Mouse (Mus musculus) heart, adult 2 months (tissue): Measurements from ENCODE around the gene Dnase2b. TPM values are rescaled to one million over a fixed set of nuclear protein-coding genes. Genes with fewer than 3 reads are reported as not detected.

Source experiments
- DNase-seq, 2 experiments: peaks; one replicate each; pipeline ENCODE4 v3.0.0; 2021
- H3K27ac ChIP-seq: fragments of 200-600 bp; 2 replicates; pipeline ENCODE4 v1.8.1; 2022
- H3K27me3 ChIP-seq: fragments of 200-500 bp; 2 replicates; pipeline ENCODE4 v1.6.1; 2012; ENCODE audit warnings: mild to moderate bottlenecking, low read length, inconsistent platforms, mixed read lengths; ENCODE audit not compliant: control insufficient read depth, insufficient read depth
- H3K36me3 ChIP-seq: fragments of 200-500 bp; 2 replicates; pipeline ENCODE4 v1.6.1; 2012; ENCODE audit warnings: low read length, inconsistent platforms; ENCODE audit not compliant: control insufficient read depth, insufficient read depth
- H3K4me1 ChIP-seq: fragments of 200-500 bp; 2 replicates; pipeline ENCODE4 v1.6.1; 2011; ENCODE audit warnings: low read length; ENCODE audit not compliant: control insufficient read depth, insufficient read depth
- H3K4me3 ChIP-seq: fragments of 200-600 bp; 2 replicates; pipeline ENCODE4 v1.8.1; 2022
- H3K79me2 ChIP-seq: fragments of 200-500 bp; replicated peaks from 2 replicates; pipeline ENCODE4 v1.6.1; 2012; ENCODE audit warnings: mild to moderate bottlenecking, inconsistent platforms, low read length, moderate library complexity, mixed read lengths; ENCODE audit not compliant: control insufficient read depth, insufficient read depth
- H3K9ac ChIP-seq: fragments of 200-500 bp; 2 replicates; pipeline ENCODE4 v1.6.1; 2012; ENCODE audit warnings: low read depth, mild to moderate bottlenecking, control low read depth, inconsistent platforms, low read length, mixed read lengths
- CTCF ChIP-seq: fragments of 200-600 bp; IDR thresholded peaks from 2 replicates; pipeline ENCODE4 v1.8.1; 2022; ENCODE audit warnings: antibody characterized with exemption, mild to moderate bottlenecking, moderate library complexity
- EP300 ChIP-seq: fragments of 200-500 bp; IDR thresholded peaks from 2 replicates; pipeline ENCODE4 v1.6.1; 2011; ENCODE audit warnings: low read depth, low read length, control low read depth; ENCODE audit not compliant: insufficient read depth
- POLR2A ChIP-seq: fragments of 200-500 bp; IDR thresholded peaks from 2 replicates; pipeline ENCODE4 v1.6.1; 2011; ENCODE audit warnings: mild to moderate bottlenecking, low read depth, low read length, control low read depth; ENCODE audit not compliant: insufficient read depth
- WGBS: fragments of 180-500 bp; shearing (Covaris S2); methylation state at CpG from one replicate; pipeline ENCODE4 v1.1.7; 2018; 5-methylcytosine and 5-hydroxymethylcytosine counted together
- intact Hi-C: fragments of 180-260 bp; cut with DNase I; formaldehyde crosslinking; loops from one replicate; pipeline ENCODE4 v1.15.1; 2025
- polyA plus RNA-seq: library from polyadenylated mRNA; depleted of rRNA; stranded (reverse); fragments of >200 nt; gene quantifications from 2 replicates; pipeline ENCODE4 v1.2.3, GENCODE M21; 2012
- total RNA-seq, 2 experiments: library from RNA; stranded (reverse); gene quantifications; 2 replicates each; pipeline ENCODE4 v1.2.3; 2021

The Dnase2b gene
- total and polyA plus RNA-seq, 3 experiments = not detected

GRCm38 (mm10) chr3:146598411-146598810 lies 17.0 kb downstream of the Dnase2b start:
- WGBS = 78% methylated on average over 6 of the region's 6 CpGs
- no peaks in the 10 kb centered on the region for H3K79me2 ChIP-seq
- TF ChIP-seq EP300 (no peak), POLR2A (no peak), CTCF (no peak)
- H3K27ac ChIP-seq = no peak overlapping the region
- H3K4me3 ChIP-seq = no peak overlapping the region
- intact Hi-C loops = no loop called here
- H3K36me3 ChIP-seq = no peaks in the 10 kb centered on the region
- H3K4me1 ChIP-seq = no peaks in the 10 kb centered on the region
- no peak for DNase-seq
- no peaks in the 10 kb centered on the region for H3K27me3 ChIP-seq
- H3K9ac ChIP-seq = no peak overlapping the region

GRCm38 (mm10) chr3:146596864-146597263 lies 18.5 kb downstream of the Dnase2b start:
- 91% methylated on average over 7 of the region's 7 CpGs for WGBS
- H3K36me3 ChIP-seq = no peaks in the 10 kb centered on the region
- intact Hi-C loops = no loop called here
- H3K79me2 ChIP-seq = no peaks in the 10 kb centered on the region
- no peaks in the 10 kb centered on the region for H3K4me1 ChIP-seq
- no peak overlapping the region for H3K9ac ChIP-seq
- no peak overlapping the region for H3K27ac ChIP-seq
- TF ChIP-seq CTCF (no peak), EP300 (no peak), POLR2A (no peak)
- no peak overlapping the region for H3K4me3 ChIP-seq
- DNase-seq = no peak
- H3K27me3 ChIP-seq = no peaks in the 10 kb centered on the region

GRCm38 (mm10) chr3:146596387-146596786 lies 19.0 kb downstream of the Dnase2b start:
- Histone ChIP-seq H3K4me3 (no peak overlapping the region), H3K27ac (no peak overlapping the region), H3K4me1 (no peaks in the 10 kb centered on the region), H3K9ac (no peak overlapping the region), H3K27me3 (no peaks in the 10 kb centered on the region), H3K36me3 (no peaks in the 10 kb centered on the region), H3K79me2 (no peaks in the 10 kb centered on the region)
- DNase-seq = no peak
- WGBS = 88% methylated on average over 8 of the region's 8 CpGs
- TF ChIP-seq POLR2A = no peak
- intact Hi-C loops = no loop called here

GRCm38 (mm10) chr3:146595440-146595839 lies 20.0 kb downstream of the Dnase2b start:
- no peaks in the 10 kb centered on the region for H3K4me1 ChIP-seq
- intact Hi-C loops = no loop called here
- H3K27me3 ChIP-seq = no peaks in the 10 kb centered on the region
- no peak overlapping the region for H3K4me3 ChIP-seq
- H3K27ac ChIP-seq = no peak overlapping the region
- TF ChIP-seq EP300 (no peak), CTCF (no peak), POLR2A (no peak)
- DNase-seq = no peak
- H3K9ac ChIP-seq = no peak overlapping the region
- H3K36me3 ChIP-seq = no peaks in the 10 kb centered on the region
- H3K79me2 ChIP-seq = no peaks in the 10 kb centered on the region
- 66% methylated on average over 6 of the region's 6 CpGs for WGBS

- DNase-seq = no peak
- Histone ChIP-seq H3K36me3 (no peaks in the 10 kb centered on the region), H3K79me2 (no peaks in the 10 kb centered on the region), H3K4me1 (no peaks in the 10 kb centered on the region), H3K4me3 (no peak overlapping the region), H3K9ac (no peak overlapping the region), H3K27me3 (no peaks in the 10 kb centered on the region), H3K27ac (no peak overlapping the region)
- no peak for TF ChIP-seq EP300
- no peak for TF ChIP-seq POLR2A
- no peak for TF ChIP-seq CTCF
- WGBS = 74% methylated on average over 2 of the region's 2 CpGs
- intact Hi-C loops = no loop called here
Observed at GRCm38 (mm10) chr3:146591601-146592000, 23.8 kb downstream of the Dnase2b start.

- Histone ChIP-seq H3K79me2 (no peaks in the 10 kb centered on the region), H3K4me1 (no peaks in the 10 kb centered on the region), H3K36me3 (no peaks in the 10 kb centered on the region), H3K27me3 (no peaks in the 10 kb centered on the region), H3K4me3 (no peak overlapping the region), H3K27ac (no peak overlapping the region), H3K9ac (no peak overlapping the region)
- intact Hi-C loops = no loop called here
- TF ChIP-seq EP300 (no peak), POLR2A (no peak), CTCF (no peak)
- 91% methylated on average over 7 of the region's 7 CpGs for WGBS
- no peak for DNase-seq
Observed at GRCm38 (mm10) chr3:146591159-146591558, 24.2 kb downstream of the Dnase2b start.
